In genomic region chr4:141065123-141065522, GRCm38 (mm10) we compare ENCODE assay signal across 9 mouse cellular contexts. TPM values are rescaled to one million over a fixed set of nuclear protein-coding genes. Genes with fewer than 3 reads are reported as not detected.
DNase-seq lines count a peak whose midpoint lies in the region; ATAC-seq and TF ChIP-seq lines count a peak whose summit lies in the region.
"Had no signal": no experiment of that assay in that cellular context is flagged by ENCODE, and none has a peak within 500 bp of the region (broad histone marks: within the 10 kb centered on the region; RNA-seq: fewer than 3 reads in every experiment).

No protein-coding gene starts in this region.

- WGBS in liver, embryonic 14.5 days (ENCODE audit: insufficient replicate concordance) = 7% methylated on average over 8 of the region's 8 CpGs
- 4% methylated on average over 8 of the region's 8 CpGs for WGBS in neural tube, embryonic 14.5 days

- DNase-seq in CD4-positive, CD25-positive, alpha-beta regulatory T cell, adult 2 months (ENCODE audit: low read depth, low spot score) = peak; percentile 96
- DNase-seq in adrenal gland, adult 18-20 months (ENCODE audit: low spot score in 2 of 2) = peak; percentile 68 to 78
- DNase-seq in gastrocnemius, postnatal 14 days = peak; percentile 79
- peak; percentile 92 for DNase-seq in kidney, postnatal 10 days
- peak in 2 of 3 experiments; percentile 42 to 74 for DNase-seq in liver, embryonic 14.5 days (ENCODE audit: low read depth in 3 of 3, low spot score in 3 of 3)
- peak; percentile 88 for DNase-seq in thymus, postnatal 14 days

- no peak overlapping the region for H3K27ac ChIP-seq in cortical plate, adult 2 months (ENCODE audit: insufficient read depth, low read length)
- H3K27ac ChIP-seq in liver, embryonic 14.5 days = no peak overlapping the region
- no peak overlapping the region for H3K27ac ChIP-seq in neural tube, embryonic 14.5 days (ENCODE audit: low read depth, low read length)

- no peaks in the 10 kb centered on the region for H3K4me1 ChIP-seq in cortical plate, adult 2 months (ENCODE audit: control insufficient read depth, insufficient read depth, low read length)
- H3K4me1 ChIP-seq in liver, embryonic 14.5 days (replicated peaks; ENCODE audit: control insufficient read depth in 2 of 2, insufficient read depth in 2 of 2, low read length in 1 of 2) = peaks cover 16 to 20% of the 10 kb centered on the region in 2 experiments
- H3K4me1 ChIP-seq in neural tube, embryonic 14.5 days (ENCODE audit: control insufficient read depth, insufficient read depth, low read length) = no peaks in the 10 kb centered on the region

- H3K4me3 ChIP-seq in cortical plate, adult 2 months (ENCODE audit: insufficient read depth, low read length) = no peak overlapping the region
- no peak overlapping the region for H3K4me3 ChIP-seq in liver, embryonic 14.5 days (ENCODE audit: insufficient read depth in 1 of 2, low read depth in 2 of 2, low read length in 2 of 2)
- H3K4me3 ChIP-seq in neural tube, embryonic 14.5 days (ENCODE audit: low read depth, low read length) = no peak overlapping the region

- no peak for ATAC-seq in liver, embryonic 14.5 days (ENCODE audit: insufficient read depth)
- peak; percentile 26; the same call in 1 of the 2 replicates for ATAC-seq in neural tube, embryonic 14.5 days (ENCODE audit: low read depth)

- TF ChIP-seq EP300 in liver, embryonic 14.5 days (IDR thresholded peaks at IDR 0.05; ENCODE audit: low read depth) = no peak

- no peak for TF ChIP-seq POLR2A in cortical plate, adult 2 months (IDR thresholded peaks at IDR 0.05; ENCODE audit: extremely low read depth, insufficient read depth, low read length)

- H3K9me3 ChIP-seq in liver, embryonic 14.5 days (ENCODE audit: control insufficient read depth, low read length) = no peaks in the 10 kb centered on the region
- H3K9me3 ChIP-seq in neural tube, embryonic 14.5 days (ENCODE audit: control insufficient read depth, low read length) = no peaks in the 10 kb centered on the region

- H3K9ac ChIP-seq in liver, embryonic 14.5 days (replicated peaks) = no peak overlapping the region
- H3K9ac ChIP-seq in neural tube, embryonic 14.5 days (replicated peaks; ENCODE audit: low read depth, low read length) = no peak overlapping the region

- H3K36me3 ChIP-seq in liver, embryonic 14.5 days (replicated peaks; ENCODE audit: control insufficient read depth, insufficient read depth, low read depth) = peaks cover 41% of the 10 kb centered on the region
- H3K36me3 ChIP-seq in neural tube, embryonic 14.5 days (ENCODE audit: control insufficient read depth, insufficient read depth, low read length) = peaks cover 36% of the 10 kb centered on the region

- intact Hi-C loops in gastrocnemius, postnatal 14 days (cut with DNase I; ENCODE audit: low total_unique reads) = no loop called here

- H3K27me3 ChIP-seq in liver, embryonic 14.5 days (ENCODE audit: control insufficient read depth, insufficient read depth, low read length) = no peaks in the 10 kb centered on the region
- no peaks in the 10 kb centered on the region for H3K27me3 ChIP-seq in neural tube, embryonic 14.5 days (ENCODE audit: control insufficient read depth, insufficient read depth, low read length)

- no peak overlapping the region for H3K4me2 ChIP-seq in liver, embryonic 14.5 days (ENCODE audit: low read depth)
- no peak overlapping the region for H3K4me2 ChIP-seq in neural tube, embryonic 14.5 days (ENCODE audit: low read depth, low read length)

- peak; percentile 100 for TF ChIP-seq CTCF in cortical plate, adult 2 months (IDR thresholded peaks at IDR 0.05; ENCODE audit: extremely low read depth, insufficient read depth, low read length)
- TF ChIP-seq CTCF in liver, embryonic 14.5 days (IDR thresholded peaks at IDR 0.05; ENCODE audit: low read depth) = peak; percentile 99

RNA-seq across cellular contexts. Expression of gene Crocc, which starts 4.8 kb away (rescaled TPM):
- total RNA-seq in adrenal gland, adult 18-20 months (2021) = 1 to 10 TPM; 6.4 to 6.9 TPM
- 85.8 and 95.2 TPM in 2 replicates for polyA plus RNA-seq in cortical plate, adult 2 months (2012; rRNA removed)
- 1 to 10 TPM; 2.6 to 4.0 TPM for total RNA-seq in gastrocnemius, postnatal 14 days (2021)
- polyA plus RNA-seq in liver, embryonic 14.5 days (2012; rRNA removed) = 1.3 and 1.7 TPM in 2 replicates
- polyA plus RNA-seq in liver, embryonic 14.5 days (2014; fragmentation: Nextera tagmentation; extraction: Ambion mirVana) = 0.35 and 0.53 TPM in 2 replicates
- polyA plus RNA-seq in neural tube, embryonic 14.5 days (2014; fragmentation: Nextera tagmentation; extraction: Ambion mirVana) = 4.8 and 5.2 TPM in 2 replicates

RNA-seq across cellular contexts. Expression of gene Necap2, which starts 13.0 kb away (rescaled TPM):
- total RNA-seq in adrenal gland, adult 18-20 months (2021) = 10 to 100 TPM; 59.3 to 61.1 TPM
- 58.6 and 62.3 TPM in 2 replicates for polyA plus RNA-seq in cortical plate, adult 2 months (2012; rRNA removed)
- 10 to 100 TPM; 19.9 to 21.7 TPM for total RNA-seq in gastrocnemius, postnatal 14 days (2021)
- 58.9 and 60.3 TPM in 2 replicates for polyA plus RNA-seq in liver, embryonic 14.5 days (2012; rRNA removed)
- 88.7 and 99.5 TPM in 2 replicates for polyA plus RNA-seq in liver, embryonic 14.5 days (2014; fragmentation: Nextera tagmentation; extraction: Ambion mirVana)
- 37.0 and 49.9 TPM in 2 replicates for polyA plus RNA-seq in neural tube, embryonic 14.5 days (2014; fragmentation: Nextera tagmentation; extraction: Ambion mirVana)

RNA-seq across cellular contexts. Expression of gene Spata21, which starts 23.0 kb away (rescaled TPM):
- not detected for total RNA-seq in adrenal gland, adult 18-20 months (2021)
- polyA plus RNA-seq in cortical plate, adult 2 months (2012; rRNA removed) = 0.53 and 0.71 TPM in 2 replicates
- total RNA-seq in gastrocnemius, postnatal 14 days (2021) = not detected
- polyA plus RNA-seq in liver, embryonic 14.5 days (2012; rRNA removed) = 0.03 TPM in 1 of 2 replicates, not detected in the other
- not detected in 2 replicates for polyA plus RNA-seq in liver, embryonic 14.5 days (2014; fragmentation: Nextera tagmentation; extraction: Ambion mirVana)
- polyA plus RNA-seq in neural tube, embryonic 14.5 days (2014; fragmentation: Nextera tagmentation; extraction: Ambion mirVana) = 0.50 and 0.79 TPM in 2 replicates
- polyA plus RNA-seq: heart, embryonic 14.5 days had no signal

RNA-seq across cellular contexts. Expression of gene Mfap2, which starts 54.9 kb away (rescaled TPM):
- total RNA-seq in adrenal gland, adult 18-20 months (2021) = 1 to 10 TPM; 6.4 to 6.6 TPM
- polyA plus RNA-seq in cortical plate, adult 2 months (2012; rRNA removed) = 9.6 and 10.9 TPM in 2 replicates
- total RNA-seq in gastrocnemius, postnatal 14 days (2021) = 10 to 100 TPM; 33.9 to 47.3 TPM
- polyA plus RNA-seq in liver, embryonic 14.5 days (2012; rRNA removed) = 7.1 and 10.5 TPM in 2 replicates
- 11.0 and 11.6 TPM in 2 replicates for polyA plus RNA-seq in liver, embryonic 14.5 days (2014; fragmentation: Nextera tagmentation; extraction: Ambion mirVana)
- 109 and 229 TPM in 2 replicates for polyA plus RNA-seq in neural tube, embryonic 14.5 days (2014; fragmentation: Nextera tagmentation; extraction: Ambion mirVana)

Comparison
In these comparisons a context has a peak if more than half of its experiments do, and no peak if none do; other contexts are left out.
1. RNA of gene Crocc, which starts 4.8 kb away (polyA plus RNA-seq): 85.8 to 95.2 TPM in cortical plate, adult 2 months; 4.8 to 5.2 TPM in neural tube, embryonic 14.5 days and 0.35 to 1.7 TPM in liver, embryonic 14.5 days; every median in the first group is over 10 times any median in the second.
2. Peak in every context shown above with its lines, with median percentiles within 50 percentile points of each other: DNase-seq.